Mouse (Mus musculus): ENCODE results near the gene Slc39a9. TPM values are rescaled to one million over a fixed set of nuclear protein-coding genes. Genes with fewer than 3 reads are reported as not detected.

The Slc39a9 gene
- polyA plus RNA-seq, 1 experiment from 2014 or later: 29.2 TPM

DNA sequence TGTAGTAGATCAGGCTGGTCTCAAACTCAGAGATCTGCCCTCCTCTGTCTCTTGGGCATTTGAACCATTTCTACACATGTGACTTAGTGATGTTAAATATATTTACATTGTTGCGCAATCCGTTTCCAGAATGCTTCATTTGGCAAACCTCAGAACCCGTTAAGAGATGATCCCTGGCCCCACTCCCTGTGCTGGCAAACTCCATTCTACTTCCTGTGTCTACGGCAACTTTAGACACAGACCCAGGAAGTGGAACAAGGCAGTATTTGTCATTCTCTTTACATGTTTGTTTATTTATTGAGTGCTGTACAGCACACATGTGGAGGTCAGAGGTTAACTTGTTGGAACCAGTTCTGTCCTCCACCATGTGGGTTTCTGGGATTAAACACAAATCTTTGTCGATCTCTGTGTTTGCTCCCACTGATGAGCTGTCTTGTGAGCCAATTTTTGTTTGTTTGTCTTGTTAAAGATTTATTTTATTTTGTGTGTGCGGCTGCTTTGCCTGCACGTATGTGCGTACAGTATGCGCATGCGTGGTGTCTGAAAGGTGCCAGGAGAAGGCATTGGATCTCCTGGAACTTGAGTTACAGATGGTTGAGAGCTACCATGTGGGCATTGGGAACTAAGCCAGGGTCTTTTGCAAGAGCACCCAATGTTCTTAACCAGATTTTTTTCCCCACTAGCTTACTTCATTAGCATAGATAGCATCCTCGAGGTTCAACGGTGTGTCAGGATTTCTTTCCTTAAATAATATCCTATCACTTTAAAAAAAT, 86.3 kb downstream of the Slc39a9 start:
- H3K27me3 ChIP-seq: 0 out of 2 replicates have a peak, but pooled peaks cover 6% of the 10 kb centered on the region
- no peaks in the 10 kb centered on the region for H3K4me1 ChIP-seq
- H3K27ac ChIP-seq: no peak overlapping the region
- H3K4me3 ChIP-seq (replicated peaks): no peak overlapping the region
- 84% methylated on average over 12 of the region's 12 CpGs for WGBS
- no peak overlapping the region for H3K4me2 ChIP-seq
- ATAC-seq (ENCODE audit: low FRiP score): no peak
- no peak overlapping the region for H3K9ac ChIP-seq
- no peaks in the 10 kb centered on the region for H3K9me3 ChIP-seq
- H3K36me3 ChIP-seq (replicated peaks): no peaks in the 10 kb centered on the region

DNA sequence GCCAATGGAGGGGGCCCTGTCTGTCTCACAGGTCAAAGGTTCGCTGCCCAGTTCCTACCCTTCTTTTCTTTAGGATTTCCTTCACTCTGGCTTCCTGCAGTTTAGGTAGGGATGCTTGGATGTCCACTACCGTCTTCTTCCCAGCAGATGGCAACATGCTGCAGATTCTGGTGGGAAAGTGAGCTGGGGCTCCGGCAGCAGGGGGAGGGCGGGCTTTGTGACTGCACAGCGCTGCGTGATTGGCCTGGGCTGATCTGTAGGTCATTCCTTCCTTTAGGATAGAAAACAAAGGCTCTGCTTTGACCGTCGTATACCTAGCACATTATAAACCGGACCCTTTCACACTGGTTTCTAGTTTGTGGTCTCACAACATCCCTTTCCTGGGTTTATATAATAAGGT, 86.9 kb downstream of the Slc39a9 start:
- Histone ChIP-seq H3K9me3 (no peaks in the 10 kb centered on the region), H3K4me2 (peak overlapping the region; percentile 21; the same call in 1 of the 2 replicates), H3K4me3 (replicated peaks) (no peak overlapping the region), H3K9ac (no peak overlapping the region), H3K27me3 (0 out of 2 replicates have a peak, but pooled peaks cover 6% of the 10 kb centered on the region), H3K36me3 (replicated peaks) (no peaks in the 10 kb centered on the region), H3K27ac (no peak overlapping the region; the same call in 1 of the 2 replicates), H3K4me1 (no peaks in the 10 kb centered on the region; the same call in 1 of the 2 replicates)
- peak; percentile 88 for ATAC-seq (ENCODE audit: low FRiP score)
- 5% methylated on average over 9 of the region's 9 CpGs for WGBS

Other genes starting within 250 kb of the Slc39a9 start
- 21.9 and 25.2 TPM in 2 replicates for gene Dcaf5, start 207.3 kb upstream of the Slc39a9 start, polyA plus RNA-seq (2016; fragmentation: Nextera tagmentation; extraction: Ambion mirVana)
- gene Exd2, start 180.8 kb upstream of the Slc39a9 start, polyA plus RNA-seq (2016; fragmentation: Nextera tagmentation; extraction: Ambion mirVana): 52.7 and 54.1 TPM in 2 replicates
- 29.4 and 31.6 TPM in 2 replicates for gene Galnt16, start 125.6 kb upstream of the Slc39a9 start, polyA plus RNA-seq (2016; fragmentation: Nextera tagmentation; extraction: Ambion mirVana)
- gene Erh, start 458 bp downstream of the Slc39a9 start, polyA plus RNA-seq (2016; fragmentation: Nextera tagmentation; extraction: Ambion mirVana): 332 and 370 TPM in 2 replicates
- 0.40 and 0.65 TPM in 2 replicates for gene Plekhd1, start 48.7 kb downstream of the Slc39a9 start, polyA plus RNA-seq (2016; fragmentation: Nextera tagmentation; extraction: Ambion mirVana)
- 6.2 and 7.8 TPM in 2 replicates for gene Ccdc177, start 116.8 kb downstream of the Slc39a9 start, polyA plus RNA-seq (2016; fragmentation: Nextera tagmentation; extraction: Ambion mirVana)
- gene Susd6, start 146.6 kb downstream of the Slc39a9 start, polyA plus RNA-seq (2016; fragmentation: Nextera tagmentation; extraction: Ambion mirVana): 19.5 and 21.2 TPM in 2 replicates